Mouse (Mus musculus) megakaryocyte, embryonic 14.5 days (primary cell): Measurements from ENCODE around the gene Slc4a1ap.

Source experiments
- FLI1 ChIP-seq: IDR thresholded peaks from 2 replicates; pipeline ENCODE4 v1.6.1; 2012; ENCODE audit warnings: low read length, inconsistent platforms, mixed read lengths
- GATA1 ChIP-seq: IDR thresholded peaks from 3 replicates; pipeline ENCODE4 v1.6.1; 2012; ENCODE audit warnings: mixed read lengths, low read length, inconsistent platforms, borderline replicate concordance

DNA sequence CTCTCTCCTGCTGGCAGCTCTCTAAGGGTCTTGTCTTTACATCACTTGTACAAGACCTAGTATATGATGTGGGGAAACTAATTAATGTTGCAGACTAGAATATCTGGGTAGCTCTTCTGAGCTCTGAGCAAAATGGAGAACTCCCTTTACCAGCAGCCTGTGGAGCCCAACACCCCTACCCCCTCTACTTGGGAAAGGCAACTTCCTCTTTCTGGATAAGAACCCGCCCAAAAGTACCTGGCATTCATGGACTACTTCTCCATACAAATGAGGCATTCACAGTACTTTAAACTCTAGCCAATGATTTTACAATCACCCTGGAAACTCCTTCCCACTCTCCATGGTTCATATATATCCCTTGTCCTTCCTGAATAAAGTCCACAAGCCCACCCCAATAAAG is 14.3 kb upstream of the Slc4a1ap start:
- no peak for TF ChIP-seq GATA1
- TF ChIP-seq FLI1, result no peak
